Mouse (Mus musculus) forebrain, embryonic 13.5 days (tissue): ENCODE data around the gene Mfsd13b. TPM values are rescaled to one million over a fixed set of nuclear protein-coding genes. Genes with fewer than 3 reads are reported as not detected.
A peak's percentile ranks its signal among the peaks of the same experiment; 100 is the strongest.
"Not testable (repeated sequence)": the region's sequence is repeated elsewhere in the genome, so short reads cannot be mapped to it uniquely, and the experiment has no call there.

Source experiments
- ATAC-seq: fragments of 200-750 bp; cut with Nextera tagmentation; 2 replicates; pipeline ENCODE4 v1.8.0; 2017
- H3K27ac ChIP-seq: fragments of 300-500 bp; sonication (generic); 2 replicates; pipeline ENCODE4 v1.5.1; 2015; ENCODE audit warnings: inconsistent platforms, mild to moderate bottlenecking, moderate library complexity
- H3K27me3 ChIP-seq: fragments of 300-500 bp; sonication (generic); 2 replicates; pipeline ENCODE4 v1.6.1; 2015; ENCODE audit warnings: mild to moderate bottlenecking, inconsistent platforms
- H3K36me3 ChIP-seq: fragments of 300-500 bp; sonication (generic); 2 replicates; pipeline ENCODE4 v1.6.1; 2015; ENCODE audit warnings: mild to moderate bottlenecking, inconsistent platforms; ENCODE audit not compliant: poor library complexity, severe bottlenecking
- H3K4me1 ChIP-seq: fragments of 300-500 bp; sonication (generic); 2 replicates; pipeline ENCODE4 v1.6.1; 2015; ENCODE audit warnings: inconsistent platforms
- H3K4me2 ChIP-seq: fragments of 300-500 bp; sonication (generic); 2 replicates; pipeline ENCODE4 v1.6.1; 2015; ENCODE audit warnings: inconsistent platforms, mild to moderate bottlenecking, moderate library complexity
- H3K4me3 ChIP-seq: fragments of 300-500 bp; sonication (generic); 2 replicates; pipeline ENCODE4 v1.5.1; 2015; ENCODE audit warnings: mild to moderate bottlenecking, inconsistent platforms
- H3K9ac ChIP-seq: fragments of 300-500 bp; sonication (generic); 2 replicates; pipeline ENCODE4 v1.6.1; 2015; ENCODE audit warnings: mild to moderate bottlenecking, inconsistent platforms
- H3K9me3 ChIP-seq: fragments of 300-500 bp; sonication (generic); replicated peaks from 2 replicates; pipeline ENCODE4 v1.6.1; 2016; ENCODE audit warnings: inconsistent platforms
- WGBS: fragments of 180-500 bp; shearing (Covaris S2); methylation state at CpG from one replicate; pipeline ENCODE4 v1.1.7; 2015; 5-methylcytosine and 5-hydroxymethylcytosine counted together
- polyA plus RNA-seq: library from polyadenylated mRNA; unstranded; fragments of >200 nt; fragmentation: Nextera tagmentation; extraction: Ambion mirVana; gene quantifications from 2 replicates; pipeline ENCODE4 v1.2.1, GENCODE M21; 2015

Mfsd13b gene
- 0.31 and 0.45 TPM in 2 replicates for polyA plus RNA-seq

DNA sequence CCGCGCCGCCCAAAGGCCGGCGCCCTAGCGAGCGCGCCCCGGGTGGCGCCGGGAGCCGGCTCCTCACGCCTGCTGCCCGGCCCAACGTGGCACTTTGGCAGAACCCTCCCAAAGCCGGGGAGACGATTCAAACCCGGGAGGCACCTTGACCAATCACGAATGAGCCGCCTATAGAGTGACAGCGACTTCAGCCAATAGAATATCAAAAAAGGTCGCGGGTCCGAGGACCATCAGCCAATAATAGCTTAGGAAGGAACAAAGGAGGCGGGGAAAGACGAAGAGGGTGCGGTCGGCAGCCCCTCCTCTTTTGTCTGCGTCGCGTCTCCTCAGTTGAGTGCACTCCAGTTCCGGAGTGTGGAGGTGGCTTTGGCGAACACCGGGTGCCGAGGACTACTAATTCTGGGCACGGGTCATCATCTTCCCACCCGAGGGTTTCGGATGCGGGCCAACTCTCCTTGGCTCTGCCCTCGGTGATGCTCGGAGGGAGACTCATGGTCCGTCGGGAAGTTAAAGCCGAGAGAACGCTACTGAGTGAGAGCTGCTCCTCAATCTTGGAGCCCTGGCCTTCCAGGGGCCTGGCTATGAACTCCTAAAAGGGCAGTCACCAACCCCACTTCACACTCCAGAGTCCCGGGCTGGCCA lies at the start of gene Mfsd13b, which contains the start of gene Cdr2:
Gene Mfsd13b, plus strand, starts transcription at position 310 of the 642 bp plus-strand sequence.
Gene Cdr2, minus strand, starts transcription at position 113 of the 642 bp plus-strand sequence.
- Histone ChIP-seq H3K4me1 (peaks cover 28% of the 10 kb centered on the region), H3K27ac (peak within 1 kb of the TSS; percentile 37; the same call in 1 of the 2 replicates), H3K9me3 (no peaks in the 10 kb centered on the region), H3K4me2 (peak within 1 kb of the TSS; percentile 84), H3K9ac (peak within 1 kb of the TSS; percentile 90), H3K4me3 (peak within 1 kb of the TSS; percentile 79), H3K27me3 (no peaks in the 10 kb centered on the region), H3K36me3 (no peaks in the 10 kb centered on the region)
- under 1% methylated on average over 46 of the region's 46 CpGs for WGBS
- peak; percentile 98 for ATAC-seq

DNA sequence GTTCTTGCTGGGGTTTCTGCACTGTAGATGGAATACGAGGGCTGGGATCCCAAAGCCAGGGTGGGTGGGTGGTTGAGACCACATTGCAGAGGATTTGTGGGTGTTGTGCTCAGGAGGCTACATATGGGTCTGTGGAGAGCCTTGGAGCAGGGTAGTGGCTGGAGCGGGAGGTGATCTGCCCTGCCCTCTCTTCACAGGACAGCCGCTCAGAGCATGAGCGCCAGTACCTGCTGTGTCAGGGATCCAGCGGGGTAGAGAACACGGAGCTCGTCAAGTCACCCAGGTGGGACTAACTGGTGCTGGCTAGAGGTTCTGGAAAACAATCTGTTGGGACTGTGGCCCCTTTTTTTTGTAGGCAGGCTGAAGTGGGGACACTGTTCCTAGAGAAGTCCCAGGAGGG lies 49.2 kb upstream of the Mfsd13b start:
- H3K4me2 ChIP-seq = no peak overlapping the region
- H3K9ac ChIP-seq = no peak overlapping the region
- H3K27me3 ChIP-seq = no peaks in the 10 kb centered on the region
- no peaks in the 10 kb centered on the region for H3K4me1 ChIP-seq
- 91% methylated on average over 7 of the region's 7 CpGs for WGBS
- no peaks in the 10 kb centered on the region for H3K9me3 ChIP-seq
- no peak overlapping the region for H3K27ac ChIP-seq
- H3K4me3 ChIP-seq = no peak overlapping the region
- no peak for ATAC-seq
- peaks cover 93% of the 10 kb centered on the region for H3K36me3 ChIP-seq

GRCm38 (mm10) chr7:120933680-120934195 lies 48.6 kb upstream of the Mfsd13b start:
- H3K4me3 ChIP-seq = no peak overlapping the region
- peaks cover 93% of the 10 kb centered on the region for H3K36me3 ChIP-seq
- no peak for ATAC-seq
- H3K9ac ChIP-seq = no peak overlapping the region
- H3K27me3 ChIP-seq = no peaks in the 10 kb centered on the region
- H3K9me3 ChIP-seq = no peaks in the 10 kb centered on the region
- 89% methylated on average over 4 of the region's 5 CpGs for WGBS
- no peak overlapping the region for H3K27ac ChIP-seq
- H3K4me1 ChIP-seq = no peaks in the 10 kb centered on the region
- H3K4me2 ChIP-seq = no peak overlapping the region

GRCm38 (mm10) chr7:120934716-120935115 lies 47.6 kb upstream of the Mfsd13b start:
- ATAC-seq = peak; percentile 70; the same call in 1 of the 2 replicates
- Histone ChIP-seq H3K27me3 (no peaks in the 10 kb centered on the region), H3K36me3 (peaks cover 93% of the 10 kb centered on the region), H3K27ac (no peak overlapping the region), H3K4me3 (no peak overlapping the region), H3K4me1 (no peaks in the 10 kb centered on the region), H3K9me3 (no peaks in the 10 kb centered on the region), H3K4me2 (no peak overlapping the region), H3K9ac (no peak overlapping the region)
- WGBS = 21% methylated on average over 5 of the region's 5 CpGs

- no peak for ATAC-seq
- Histone ChIP-seq H3K36me3 (peaks cover 93% of the 10 kb centered on the region), H3K9me3 (no peaks in the 10 kb centered on the region), H3K4me2 (no peak overlapping the region), H3K27me3 (no peaks in the 10 kb centered on the region), H3K27ac (no peak overlapping the region), H3K4me1 (no peaks in the 10 kb centered on the region), H3K4me3 (no peak overlapping the region), H3K9ac (no peak overlapping the region)
- WGBS = 88% methylated on average over 4 of the region's 4 CpGs
Observed at GRCm38 (mm10) chr7:120936522-120936921, 45.8 kb upstream of the Mfsd13b start.

DNA sequence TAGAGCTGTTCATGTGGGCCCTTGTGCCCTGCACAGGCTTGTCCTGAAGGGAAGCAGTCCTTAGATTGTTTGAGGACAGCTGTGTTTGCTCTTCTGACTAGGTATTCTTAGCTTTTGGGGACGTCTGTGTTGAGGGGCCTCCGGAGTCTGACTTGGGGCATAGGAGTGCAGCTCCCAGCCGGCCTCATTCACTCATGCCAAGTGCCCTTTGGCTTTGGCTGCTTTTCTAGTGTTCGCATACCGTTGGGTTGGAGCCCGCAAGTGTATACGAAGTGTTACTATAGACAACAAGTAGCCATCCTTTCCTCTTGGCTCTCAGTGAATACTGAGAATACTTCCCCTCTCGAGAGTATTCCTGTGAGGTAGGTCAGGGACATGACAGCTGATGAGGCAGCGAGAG lies 44.1 kb upstream of the Mfsd13b start:
- Histone ChIP-seq H3K4me2 (no peak overlapping the region), H3K9ac (no peak overlapping the region), H3K9me3 (no peaks in the 10 kb centered on the region), H3K4me1 (no peaks in the 10 kb centered on the region), H3K27ac (no peak overlapping the region), H3K4me3 (no peak overlapping the region), H3K36me3 (peaks cover 94% of the 10 kb centered on the region), H3K27me3 (no peaks in the 10 kb centered on the region)
- no peak for ATAC-seq
- WGBS = 85% methylated on average over 9 of the region's 9 CpGs

- no peaks in the 10 kb centered on the region for H3K9me3 ChIP-seq
- 90% methylated on average over 12 of the region's 12 CpGs for whole genome bisulfite sequencing
- H3K27ac ChIP-seq = no peak overlapping the region
- no peak overlapping the region for H3K4me2 ChIP-seq
- no peaks in the 10 kb centered on the region for H3K27me3 ChIP-seq
- no peaks in the 10 kb centered on the region for H3K4me1 ChIP-seq
- ATAC-seq = no peak
- H3K36me3 ChIP-seq = peaks cover 90% of the 10 kb centered on the region
- no peak overlapping the region for H3K9ac ChIP-seq
- H3K4me3 ChIP-seq = no peak overlapping the region
Observed at GRCm38 (mm10) chr7:120940343-120940742, 42.0 kb upstream of the Mfsd13b start.

- Histone ChIP-seq H3K9ac (no peak overlapping the region), H3K9me3 (no peaks in the 10 kb centered on the region), H3K4me1 (no peaks in the 10 kb centered on the region), H3K36me3 (peaks cover 89% of the 10 kb centered on the region), H3K4me3 (no peak overlapping the region), H3K4me2 (no peak overlapping the region), H3K27ac (no peak overlapping the region), H3K27me3 (no peaks in the 10 kb centered on the region)
- 96% methylated on average over 6 of the region's 6 CpGs for WGBS
- ATAC-seq = no peak
Observed at GRCm38 (mm10) chr7:120941214-120941613, 41.1 kb upstream of the Mfsd13b start.

DNA sequence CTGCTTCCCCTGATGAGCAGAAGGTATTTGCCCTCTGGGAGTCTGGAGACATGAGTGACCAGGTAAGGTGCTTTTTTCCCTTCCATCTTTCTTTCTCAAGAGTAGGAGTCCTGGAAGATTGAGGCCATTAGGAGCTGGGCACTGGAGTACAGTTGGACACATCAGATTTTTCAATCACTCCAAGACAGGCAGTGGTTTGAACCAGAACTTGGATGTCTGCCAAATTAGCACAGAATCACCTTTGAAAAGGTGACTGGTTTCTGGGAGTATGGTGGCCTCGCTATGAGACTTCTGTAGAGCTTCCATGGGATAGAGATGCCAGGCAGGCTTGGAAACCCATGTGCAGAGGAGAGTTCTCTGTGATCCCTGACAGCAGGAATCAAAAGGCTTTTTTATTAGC lies 39.8 kb upstream of the Mfsd13b start:
- ATAC-seq = no peak
- Histone ChIP-seq H3K36me3 (peaks cover 78% of the 10 kb centered on the region), H3K27ac (no peak overlapping the region), H3K4me1 (no peaks in the 10 kb centered on the region), H3K4me2 (no peak overlapping the region), H3K4me3 (no peak overlapping the region), H3K9me3 (no peaks in the 10 kb centered on the region), H3K27me3 (no peaks in the 10 kb centered on the region), H3K9ac (no peak overlapping the region)
- 73% methylated on average over 1 of the region's 1 CpGs for WGBS

DNA sequence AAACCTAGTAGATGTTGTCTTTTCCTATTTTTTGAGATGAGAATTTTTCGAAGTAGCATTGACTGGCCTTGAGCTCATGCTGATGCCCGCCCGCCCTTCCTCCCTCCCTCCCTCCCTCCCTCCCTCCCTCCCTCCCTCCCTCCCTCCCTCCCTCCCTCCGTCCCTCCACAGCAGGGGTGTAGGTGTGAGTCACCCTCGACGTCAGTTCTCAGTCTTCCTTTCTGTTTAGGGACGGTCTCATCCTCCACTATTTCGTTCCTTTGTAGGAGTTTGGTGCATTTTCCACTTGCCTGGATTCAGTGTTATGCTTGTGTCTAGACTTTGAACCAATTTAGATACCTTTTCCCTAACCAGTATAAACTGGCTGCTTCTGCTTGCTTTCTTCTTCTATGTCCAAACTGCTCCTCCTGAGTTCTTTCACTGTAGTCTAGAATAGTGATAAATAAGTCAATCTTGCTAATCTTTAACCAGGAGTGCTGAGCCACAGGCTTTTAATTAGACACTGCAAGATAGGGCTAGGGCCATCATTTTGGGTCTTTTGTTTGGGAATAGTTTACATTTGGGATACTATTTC lies 38.3 kb upstream of the Mfsd13b start:
- no peak overlapping the region for H3K4me2 ChIP-seq
- ATAC-seq = no peak
- no peak overlapping the region for H3K9ac ChIP-seq
- no peak overlapping the region for H3K4me3 ChIP-seq
- H3K36me3 ChIP-seq = peaks cover 74% of the 10 kb centered on the region
- H3K9me3 ChIP-seq = no peaks in the 10 kb centered on the region
- no peaks in the 10 kb centered on the region for H3K27me3 ChIP-seq
- 80% methylated on average over 5 of the region's 8 CpGs for WGBS
- no peaks in the 10 kb centered on the region for H3K4me1 ChIP-seq
- no peak overlapping the region for H3K27ac ChIP-seq

DNA sequence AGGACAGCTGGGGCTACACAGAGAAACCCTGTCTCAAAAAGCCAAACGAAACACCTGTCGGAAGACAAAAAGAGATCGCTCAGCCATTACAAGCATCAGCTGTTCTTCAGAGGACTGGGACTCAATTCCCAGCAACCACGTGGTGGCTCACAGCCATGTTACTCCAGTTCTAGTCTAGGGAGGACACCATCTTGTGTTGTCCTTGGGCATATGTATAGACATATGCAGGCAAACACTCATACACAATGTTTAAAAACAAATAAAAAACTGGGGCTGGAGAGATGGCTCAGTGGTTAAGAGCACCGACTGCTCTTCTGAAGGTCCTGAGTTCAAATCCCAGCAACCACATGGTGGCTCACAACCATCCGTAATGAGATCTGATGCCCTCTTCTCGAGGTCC lies 28.7 kb upstream of the Mfsd13b start:
- peak; percentile 57; the same call in 1 of the 2 replicates for ATAC-seq
- H3K36me3 ChIP-seq = peaks cover 34% of the 10 kb centered on the region
- not testable (repeated sequence) for H3K4me3 ChIP-seq, H3K27me3 ChIP-seq, H3K4me1 ChIP-seq, H3K9ac ChIP-seq, H3K9me3 ChIP-seq, H3K27ac ChIP-seq, H3K4me2 ChIP-seq
- 80% methylated on average over 7 of the region's 7 CpGs for WGBS

GRCm38 (mm10) chr7:120960116-120960515 lies 22.2 kb upstream of the Mfsd13b start:
- 34% methylated on average over 2 of the region's 2 CpGs for WGBS
- H3K27ac ChIP-seq = no peak overlapping the region
- no peaks in the 10 kb centered on the region for H3K9me3 ChIP-seq
- no peak overlapping the region for H3K4me3 ChIP-seq
- no peak for ATAC-seq
- H3K36me3 ChIP-seq = peaks cover 38% of the 10 kb centered on the region
- H3K27me3 ChIP-seq = no peaks in the 10 kb centered on the region
- no peak overlapping the region for H3K9ac ChIP-seq
- H3K4me1 ChIP-seq = no peaks in the 10 kb centered on the region
- no peak overlapping the region for H3K4me2 ChIP-seq
